Mouse (Mus musculus): Measurements from ENCODE around the gene Agap1. TPM values are rescaled to one million over a fixed set of nuclear protein-coding genes. Genes with fewer than 3 reads are reported as not detected.
"Not testable (repeated sequence)": the region's sequence is repeated elsewhere in the genome, so short reads cannot be mapped to it uniquely, and the experiment has no call there.

Agap1 gene
- total RNA-seq, 2 experiments from 2014 or later = 49.5 to 59.1 TPM

DNA sequence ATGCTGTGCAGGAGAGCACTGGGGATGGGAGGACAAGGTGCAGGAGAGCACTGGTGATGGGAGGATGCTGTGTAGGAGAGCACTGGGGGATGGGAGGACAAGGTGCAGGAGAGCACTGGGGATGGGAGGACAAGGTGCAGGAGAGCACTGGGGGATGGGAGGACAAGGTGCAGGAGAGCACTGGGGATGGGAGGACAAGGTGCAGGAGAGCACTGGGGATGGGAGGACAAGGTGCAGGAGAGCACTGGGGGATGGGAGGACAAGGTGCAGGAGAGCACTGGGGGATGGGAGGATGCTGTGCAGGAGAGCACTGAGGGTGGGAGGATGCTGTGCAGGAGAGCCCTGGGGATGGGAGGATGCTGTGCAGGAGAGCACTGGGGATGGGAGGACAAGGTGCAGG is 47.3 kb downstream of the Agap1 start:
- DNase-seq = not testable (repeated sequence)

DNA sequence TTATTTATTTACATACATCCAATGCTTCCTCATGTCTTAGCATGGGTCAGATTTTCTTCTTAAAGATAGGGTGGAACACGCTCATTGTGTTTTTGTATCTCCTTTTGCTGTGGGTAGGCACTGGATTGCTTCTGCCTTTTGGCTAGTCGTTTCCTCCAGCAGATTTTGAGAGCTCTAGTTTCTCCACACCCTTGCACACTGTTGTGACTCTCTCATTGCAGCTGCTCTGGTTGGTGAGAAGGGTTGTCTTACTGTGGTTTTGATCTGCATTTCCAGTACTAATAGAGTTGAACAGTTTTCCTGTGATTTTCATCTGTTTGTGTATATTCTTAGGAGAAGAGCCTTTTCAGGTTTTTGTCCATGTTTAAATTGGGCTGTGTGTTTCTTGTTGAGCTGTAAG is 54.6 kb downstream of the Agap1 start:
- no peak for DNase-seq

GRCm38 (mm10) chr1:89509763-89510340 is 55.2 kb downstream of the Agap1 start:
- no peak for DNase-seq

GRCm38 (mm10) chr1:89510731-89511130 is 56.1 kb downstream of the Agap1 start:
- DNase-seq = no peak

GRCm38 (mm10) chr1:89513616-89514283 is 59.1 kb downstream of the Agap1 start:
- no peak for DNase-seq

DNA sequence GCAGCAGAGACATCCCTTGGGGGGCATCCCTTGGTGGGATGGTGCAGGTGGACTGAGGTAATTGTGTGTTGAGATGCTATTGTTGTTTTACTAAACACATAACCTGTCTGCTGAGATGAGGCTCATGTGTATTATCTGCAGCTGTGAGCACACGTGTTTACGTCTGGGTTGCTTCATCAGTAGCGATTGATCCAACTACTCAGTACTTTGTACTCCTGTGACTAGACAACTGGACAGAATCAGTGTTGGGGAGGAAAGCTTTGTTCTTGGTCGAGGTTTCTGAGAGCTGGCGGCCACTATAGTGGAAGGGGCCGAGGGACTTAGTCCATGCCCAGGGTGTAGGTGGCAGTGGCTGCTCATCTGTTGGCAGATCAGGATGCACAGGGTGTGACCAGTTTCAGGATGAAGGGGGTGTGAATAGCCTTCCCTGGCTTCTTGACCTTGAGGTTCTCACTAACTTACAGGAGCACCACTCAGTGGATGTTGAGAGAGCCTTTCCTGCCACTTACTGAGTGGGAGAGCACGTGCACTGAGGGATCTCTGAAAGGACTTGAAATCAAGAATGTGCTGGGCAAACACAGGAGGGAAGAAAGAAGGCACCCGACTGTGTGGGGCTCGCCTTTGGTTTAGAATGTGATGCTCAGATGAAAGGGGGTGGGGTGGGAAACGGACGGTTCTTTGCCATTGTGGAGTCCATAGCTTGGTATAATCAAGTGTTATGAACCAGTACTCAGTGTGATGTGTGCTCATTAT is 61.4 kb downstream of the Agap1 start:
- no peak for DNase-seq

- no peak for DNase-seq
These were observed 63.2 kb downstream of the Agap1 start for GRCm38 (mm10) chr1:89517817-89518216.

- DNase-seq = no peak
These were observed 65.5 kb downstream of the Agap1 start for GRCm38 (mm10) chr1:89519914-89520643.

DNA sequence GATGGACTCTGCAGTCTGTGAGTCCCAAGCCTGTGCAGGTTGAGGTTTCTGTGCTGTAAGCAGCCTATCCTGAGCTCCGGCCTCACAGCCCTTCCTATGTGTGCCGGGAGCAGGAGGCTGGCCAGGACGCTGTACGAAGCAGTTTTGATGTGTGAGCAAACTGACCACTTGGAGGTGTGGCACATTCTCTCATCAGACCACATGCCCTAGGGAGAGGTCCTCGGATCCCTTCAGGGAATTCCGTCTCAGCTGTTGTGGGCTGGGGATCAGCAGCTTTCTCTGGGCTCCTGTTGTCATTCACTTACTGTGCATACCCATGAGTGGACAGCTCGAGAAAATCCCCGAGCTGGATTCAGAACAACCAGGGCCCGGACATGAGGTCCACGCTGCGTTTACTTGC is 66.8 kb downstream of the Agap1 start:
- no peak for DNase-seq

DNA sequence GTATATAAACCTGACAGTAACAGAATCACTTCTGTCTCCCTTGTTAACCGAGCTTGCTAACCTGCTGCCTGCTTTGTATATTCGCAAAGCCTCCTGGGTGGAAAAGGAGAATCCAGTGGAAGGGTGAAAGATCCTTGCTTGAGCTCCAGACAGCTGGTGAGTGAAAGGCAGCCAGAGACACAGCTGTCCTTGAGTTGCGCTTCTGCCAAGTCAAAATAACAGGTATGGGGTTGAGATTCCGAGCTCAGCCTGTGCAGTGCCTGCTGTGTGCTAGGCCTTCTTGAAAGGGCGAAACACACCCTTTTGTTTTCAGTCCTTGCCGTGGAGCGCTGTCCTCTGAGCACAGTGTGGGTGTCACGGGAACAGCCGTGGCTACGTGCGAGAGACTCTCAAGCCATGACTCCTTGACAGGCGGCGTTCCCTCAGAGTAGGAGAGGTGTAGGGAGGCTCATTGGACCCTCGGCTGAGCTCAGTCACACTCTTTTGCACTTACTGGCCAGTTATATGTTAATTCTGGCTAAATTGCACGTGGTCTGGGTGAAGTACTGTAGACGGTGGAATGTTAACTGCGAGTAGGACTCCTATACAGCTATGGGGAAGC is 67.4 kb downstream of the Agap1 start:
- no peak for DNase-seq

DNA sequence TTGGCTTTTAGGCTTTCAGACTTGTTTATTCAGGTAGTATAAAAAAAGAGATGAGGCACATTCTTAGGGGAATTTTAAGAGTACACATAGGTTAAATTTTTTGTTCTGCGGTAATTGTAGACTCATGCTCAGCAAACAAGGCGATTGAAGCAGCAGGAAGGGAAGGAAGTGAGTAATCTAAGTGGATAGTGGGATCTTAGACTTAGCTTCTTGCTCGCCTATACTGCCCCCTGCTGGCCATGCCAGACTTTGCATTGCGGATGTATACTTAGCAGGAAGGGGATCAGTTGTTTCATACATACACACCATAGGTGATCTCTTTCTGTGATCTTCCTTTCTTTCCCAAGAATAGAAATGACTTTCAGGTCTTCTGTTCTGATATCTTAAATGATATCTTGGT is 69.8 kb downstream of the Agap1 start:
- DNase-seq = peak; percentile 94

- no peak for DNase-seq
These were observed 70.4 kb downstream of the Agap1 start for GRCm38 (mm10) chr1:89524998-89525397.

- no peak for DNase-seq
These were observed 71.2 kb downstream of the Agap1 start for GRCm38 (mm10) chr1:89525825-89526224.

- DNase-seq = peak; percentile 51
These were observed 74.2 kb downstream of the Agap1 start for GRCm38 (mm10) chr1:89528671-89529276.

DNA sequence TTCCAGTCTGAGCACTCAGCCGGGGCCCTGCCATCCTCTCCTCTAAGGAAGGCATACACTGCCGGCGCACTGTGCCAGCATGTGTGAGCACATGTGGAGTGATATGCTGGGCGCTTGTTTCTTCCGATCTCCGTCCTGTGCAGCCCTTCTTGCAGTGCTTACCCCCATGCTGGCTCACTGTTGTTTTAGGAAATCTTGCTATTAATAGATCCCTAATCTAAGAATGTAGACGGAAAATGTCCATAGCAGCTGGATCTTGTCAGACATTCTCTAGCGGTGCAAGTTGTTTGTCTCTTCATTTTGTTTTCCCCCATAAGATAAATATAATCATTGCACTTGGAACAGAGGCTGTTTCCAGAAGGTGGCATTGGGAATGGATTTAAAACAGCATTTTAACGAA is 79.1 kb downstream of the Agap1 start:
- DNase-seq = no peak

DNA sequence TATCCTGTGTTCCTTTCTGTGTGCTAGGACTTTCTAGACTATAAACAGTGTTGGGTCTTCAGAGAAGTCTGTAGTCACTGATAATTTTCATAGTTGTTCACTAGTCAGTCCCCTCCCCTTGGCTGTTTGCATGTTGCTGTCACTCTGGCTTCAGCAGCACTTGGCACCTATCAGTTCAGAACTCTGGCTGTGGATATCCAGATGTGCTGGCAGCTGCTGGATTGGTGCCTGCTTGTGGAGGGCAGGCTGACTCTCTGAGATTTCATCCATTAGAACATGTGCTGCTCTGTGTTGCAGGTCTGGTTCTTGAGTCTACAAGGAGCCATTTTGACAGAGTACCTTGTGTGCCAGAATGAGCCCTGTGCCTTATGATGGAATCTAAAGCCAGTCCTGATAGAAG is 80.6 kb downstream of the Agap1 start:
- no peak for DNase-seq

DNA sequence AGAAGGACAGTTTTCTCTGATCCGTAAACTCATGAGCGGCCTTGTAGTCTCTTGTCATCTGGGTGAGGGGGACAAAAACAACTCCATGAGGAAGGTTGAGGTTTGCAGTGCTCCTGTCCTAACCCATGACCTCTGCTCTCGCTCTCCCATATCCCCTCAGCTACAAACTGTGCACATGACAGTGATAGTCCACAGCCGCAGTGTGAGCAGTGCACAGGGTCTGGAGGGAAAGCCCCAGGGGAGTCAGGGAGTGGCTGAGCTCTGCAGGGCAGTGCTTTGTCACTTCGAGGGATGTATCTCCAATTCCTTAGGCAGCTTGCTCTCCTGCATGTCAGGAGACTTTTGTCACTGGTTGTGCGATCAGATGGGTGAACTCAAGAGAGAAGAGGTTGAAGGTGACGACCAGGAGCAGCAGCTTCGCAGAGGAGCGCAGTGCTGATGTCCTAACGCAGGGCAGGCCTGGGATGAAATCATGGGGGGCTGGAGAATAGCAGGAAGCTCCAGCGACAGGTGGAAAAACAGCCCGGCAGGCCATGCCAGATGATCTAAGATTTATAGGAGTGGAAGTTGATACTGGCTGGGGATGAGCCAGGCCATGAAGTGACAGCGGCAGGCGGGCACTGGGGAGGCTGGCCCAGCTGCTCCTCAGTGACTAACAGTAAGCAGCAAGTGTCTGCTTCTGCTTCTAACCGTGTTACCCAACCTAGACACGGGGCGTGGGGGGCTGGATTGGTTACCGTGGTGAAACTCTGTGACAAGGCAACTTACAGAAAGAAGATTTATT is 83.7 kb downstream of the Agap1 start:
- peak; percentile 65 for DNase-seq

- no peak for DNase-seq
These were observed 84.5 kb downstream of the Agap1 start for GRCm38 (mm10) chr1:89539127-89539526.

DNA sequence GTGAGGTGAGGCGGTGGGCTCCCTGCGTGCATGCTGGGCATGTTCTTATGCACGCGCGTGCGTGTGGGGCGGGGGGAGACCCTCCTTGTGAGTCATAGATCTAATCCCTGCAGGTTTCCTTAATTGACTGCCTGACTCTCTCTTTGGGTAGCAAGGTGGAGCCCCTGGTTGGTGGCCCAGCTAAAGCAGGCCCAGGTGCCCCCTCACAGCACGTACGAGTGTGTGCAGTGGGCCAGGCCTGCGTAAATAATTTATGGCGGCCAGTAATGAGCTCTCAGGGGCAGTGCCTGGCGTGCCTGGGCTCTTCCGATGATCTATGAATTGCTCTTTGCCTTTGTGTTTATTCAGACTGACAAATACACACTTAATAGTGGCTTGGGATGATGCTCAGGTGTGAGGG is 86.5 kb downstream of the Agap1 start:
- DNase-seq = no peak

GRCm38 (mm10) chr1:89542464-89542863 is 87.9 kb downstream of the Agap1 start:
- no peak for DNase-seq

DNA sequence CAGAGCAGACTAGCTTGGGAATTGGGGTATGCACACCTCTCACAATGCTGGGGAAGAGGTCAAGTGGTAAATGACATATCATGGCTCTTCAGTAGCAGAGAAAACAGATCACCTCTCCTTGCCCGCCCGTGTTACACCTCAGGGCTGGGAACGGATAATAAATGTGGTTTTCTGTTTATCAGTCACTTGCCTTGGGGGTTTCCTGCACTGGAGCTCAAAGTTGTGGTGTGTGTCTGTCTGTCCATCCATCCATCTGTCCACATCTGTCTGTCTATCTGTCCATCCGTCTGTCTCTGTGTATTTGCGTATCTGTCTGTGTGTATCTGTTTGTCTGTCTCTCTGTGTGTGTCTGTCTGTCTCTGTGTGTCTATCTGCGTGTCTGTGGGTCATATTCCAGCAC is 88.7 kb downstream of the Agap1 start:
- DNase-seq = no peak

All from gastrocnemius, postnatal 10 days (tissue).